Mouse (Mus musculus): Measurements from ENCODE around the gene Hormad1. TPM values are rescaled to one million over a fixed set of nuclear protein-coding genes. Genes with fewer than 3 reads are reported as not detected.
A peak's percentile ranks its signal among the peaks of the same experiment; 100 is the strongest.
"Not testable (repeated sequence)": the region's sequence is repeated elsewhere in the genome, so short reads cannot be mapped to it uniquely, and the experiment has no call there.

Hormad1 gene
- total RNA-seq, 2 experiments from 2014 or later = not detected

DNA sequence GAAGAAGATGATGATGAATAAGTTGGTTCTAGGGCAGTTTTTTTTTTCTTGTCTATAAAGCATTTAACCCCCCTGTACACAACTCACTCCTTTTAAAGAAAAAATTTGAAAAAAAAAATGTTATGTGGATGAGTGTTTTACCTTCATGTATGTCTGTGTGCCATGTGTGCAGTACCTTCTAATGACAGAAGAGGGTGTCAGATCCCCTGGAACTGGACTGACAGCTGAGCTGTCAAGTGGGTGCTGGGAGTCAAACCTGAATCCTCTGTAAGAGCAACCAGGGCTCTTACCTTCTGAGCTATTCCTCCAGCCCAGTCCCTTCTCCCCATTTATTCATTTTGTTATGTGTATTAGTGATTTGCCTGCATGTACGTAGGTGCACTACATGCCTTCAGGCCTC, 28.5 kb upstream of the Hormad1 start:
- no peak for TF ChIP-seq CTCF (IDR thresholded peaks at IDR 0.05)
- Histone ChIP-seq H3K27ac (no peak overlapping the region), H3K4me3 (no peak overlapping the region)
- no peak for DNase-seq
- intact Hi-C loops (cut with DNase I) = no loop called here

- no peak for TF ChIP-seq CTCF (IDR thresholded peaks at IDR 0.05)
- intact Hi-C loops (cut with DNase I) = no loop called here
- no peak for DNase-seq
- no peak overlapping the region for H3K27ac ChIP-seq
- H3K4me3 ChIP-seq = no peak overlapping the region
These were observed 26.1 kb upstream of the Hormad1 start for GRCm38 (mm10) chr3:95533364-95533763.

- no peak for DNase-seq
- Histone ChIP-seq H3K27ac (no peak overlapping the region), H3K4me3 (no peak overlapping the region)
- no peak for TF ChIP-seq CTCF (IDR thresholded peaks at IDR 0.05)
- intact Hi-C loops (cut with DNase I) = no loop called here
These were observed 24.6 kb upstream of the Hormad1 start for GRCm38 (mm10) chr3:95534927-95535326.

GRCm38 (mm10) chr3:95538936-95539335, 20.5 kb upstream of the Hormad1 start:
- no peak for DNase-seq
- TF ChIP-seq CTCF (IDR thresholded peaks at IDR 0.05) = no peak
- no peak overlapping the region for H3K4me3 ChIP-seq
- no peak overlapping the region for H3K27ac ChIP-seq
- intact Hi-C loops (cut with DNase I) = no loop called here

DNA sequence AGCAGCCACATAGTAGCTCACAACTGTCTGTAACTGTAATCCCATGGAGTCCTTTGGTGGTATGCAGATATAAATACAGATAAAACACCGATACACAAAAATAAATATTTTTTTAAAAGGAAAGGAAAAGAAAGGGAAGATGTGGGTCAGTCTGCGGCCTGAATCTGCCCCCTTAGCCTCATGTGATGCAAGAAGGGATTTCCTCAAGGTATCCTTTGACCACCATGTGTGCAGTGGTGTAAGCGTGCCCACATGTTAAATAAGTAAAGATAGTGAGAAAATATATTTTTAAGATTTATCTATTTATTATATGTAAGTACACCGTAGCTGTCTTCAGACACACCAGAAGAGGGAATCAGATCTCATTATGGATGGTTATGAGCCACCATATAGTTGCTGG, 19.6 kb upstream of the Hormad1 start:
- TF ChIP-seq CTCF (IDR thresholded peaks at IDR 0.05) = no peak
- DNase-seq = no peak
- H3K4me3 ChIP-seq = no peak overlapping the region
- intact Hi-C loops (cut with DNase I) = no loop called here
- no peak overlapping the region for H3K27ac ChIP-seq

GRCm38 (mm10) chr3:95541186-95541585, 18.3 kb upstream of the Hormad1 start:
- intact Hi-C loops (cut with DNase I); DNase-seq; H3K4me3 ChIP-seq; H3K27ac ChIP-seq: not testable (repeated sequence)

DNA sequence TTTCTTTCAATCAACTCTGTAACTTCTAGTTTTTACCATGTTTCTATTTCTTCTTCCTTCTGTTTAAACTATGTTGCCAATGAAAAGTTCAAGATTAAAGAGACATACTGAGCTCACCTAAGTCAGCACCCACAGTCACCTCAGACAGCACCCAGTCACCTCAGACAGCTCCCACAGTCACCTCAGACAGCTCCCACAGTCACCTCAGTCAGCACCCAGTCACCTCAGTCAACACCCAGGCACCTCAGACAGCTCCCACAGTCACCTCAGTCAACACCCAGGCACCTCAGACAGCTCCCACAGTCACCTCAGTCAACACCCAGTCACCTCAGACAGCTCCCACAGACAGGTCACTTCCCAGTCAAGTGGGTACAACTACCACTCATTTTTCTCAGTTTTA, 17.3 kb upstream of the Hormad1 start:
- Histone ChIP-seq H3K4me3 (no peak overlapping the region), H3K27ac (no peak overlapping the region)
- intact Hi-C loops (cut with DNase I) = no loop called here
- no peak for DNase-seq
- no peak for TF ChIP-seq CTCF (IDR thresholded peaks at IDR 0.05)

DNA sequence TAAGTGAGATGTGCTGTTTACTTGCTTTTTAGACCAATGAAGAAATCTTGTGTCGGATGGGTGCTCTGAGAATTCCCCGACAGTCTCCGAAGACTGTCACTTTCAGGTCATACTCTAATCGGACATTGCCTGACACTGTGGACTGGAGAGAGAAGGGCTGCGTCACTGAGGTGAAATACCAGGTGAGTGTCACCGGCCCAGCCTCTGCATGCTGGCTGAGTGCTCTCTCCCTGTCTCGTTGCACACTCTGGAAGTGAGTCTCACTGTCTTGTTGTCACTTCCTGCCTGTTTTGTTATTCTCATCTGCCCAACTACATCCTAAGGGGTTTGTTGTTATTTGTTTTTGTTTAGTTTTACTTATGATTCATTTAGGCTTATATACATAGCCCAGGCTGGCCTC, 16.5 kb upstream of the Hormad1 start:
- no peak for DNase-seq
- TF ChIP-seq CTCF (IDR thresholded peaks at IDR 0.05) = no peak
- no peak overlapping the region for H3K27ac ChIP-seq
- H3K4me3 ChIP-seq = no peak overlapping the region
- intact Hi-C loops (cut with DNase I) = no loop called here

- no peak for DNase-seq
- no peak overlapping the region for H3K4me3 ChIP-seq
- intact Hi-C loops (cut with DNase I) = no loop called here
- no peak overlapping the region for H3K27ac ChIP-seq
- TF ChIP-seq CTCF (IDR thresholded peaks at IDR 0.05) = no peak
These were observed 9.3 kb upstream of the Hormad1 start for GRCm38 (mm10) chr3:95550176-95550575.

DNA sequence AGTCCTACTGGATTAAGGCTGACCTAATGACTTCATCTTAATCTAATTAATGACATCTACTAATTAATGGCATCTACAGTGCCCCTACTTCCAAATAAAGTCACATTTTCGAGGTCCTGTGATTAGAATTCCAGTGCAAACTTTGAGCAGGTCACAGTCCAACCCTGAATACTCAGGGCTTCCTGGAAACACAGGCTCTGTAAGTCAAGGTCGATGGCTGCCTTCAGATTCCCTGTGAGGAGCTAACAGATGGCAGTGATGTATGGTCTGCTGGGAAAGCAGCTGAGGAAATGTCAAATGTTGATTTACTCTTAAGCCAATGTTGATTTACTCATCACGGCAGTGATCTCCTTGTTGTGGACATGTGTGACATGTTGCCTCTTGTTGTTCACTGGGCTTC, 5.5 kb upstream of the Hormad1 start:
- no peak for DNase-seq
- TF ChIP-seq CTCF (IDR thresholded peaks at IDR 0.05) = no peak
- Histone ChIP-seq H3K4me3 (no peak overlapping the region), H3K27ac (no peak overlapping the region)
- intact Hi-C loops (cut with DNase I) = no loop called here

DNA sequence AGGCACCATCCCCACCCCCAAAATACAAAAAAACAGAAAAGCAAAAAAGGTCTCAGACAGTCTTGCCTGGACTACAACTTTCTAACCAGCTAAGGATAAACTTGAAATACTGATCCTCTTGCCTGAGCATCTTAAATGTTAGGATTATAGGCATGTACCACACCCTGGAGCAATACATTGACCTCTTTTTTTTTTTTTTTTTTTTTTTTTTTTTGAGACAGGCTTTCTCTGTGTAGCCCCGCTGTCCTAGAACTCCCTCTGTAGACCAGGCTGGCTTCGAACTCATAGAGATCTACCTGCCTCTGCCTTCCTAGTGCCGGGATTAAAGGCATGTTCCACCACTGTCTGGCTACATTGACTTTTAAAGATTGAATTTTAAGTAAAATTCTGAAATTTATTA, 1.3 kb downstream of the Hormad1 start:
- H3K27ac ChIP-seq = no peak overlapping the region
- intact Hi-C loops (cut with DNase I) = no loop called here
- no peak for TF ChIP-seq CTCF (IDR thresholded peaks at IDR 0.05)
- no peak for DNase-seq
- H3K4me3 ChIP-seq = no peak overlapping the region

GRCm38 (mm10) chr3:95561826-95562225, 2.3 kb downstream of the Hormad1 start:
- no peak overlapping the region for H3K27ac ChIP-seq
- TF ChIP-seq CTCF (IDR thresholded peaks at IDR 0.05) = no peak
- intact Hi-C loops (cut with DNase I) = no loop called here
- no peak overlapping the region for H3K4me3 ChIP-seq
- DNase-seq = no peak

DNA sequence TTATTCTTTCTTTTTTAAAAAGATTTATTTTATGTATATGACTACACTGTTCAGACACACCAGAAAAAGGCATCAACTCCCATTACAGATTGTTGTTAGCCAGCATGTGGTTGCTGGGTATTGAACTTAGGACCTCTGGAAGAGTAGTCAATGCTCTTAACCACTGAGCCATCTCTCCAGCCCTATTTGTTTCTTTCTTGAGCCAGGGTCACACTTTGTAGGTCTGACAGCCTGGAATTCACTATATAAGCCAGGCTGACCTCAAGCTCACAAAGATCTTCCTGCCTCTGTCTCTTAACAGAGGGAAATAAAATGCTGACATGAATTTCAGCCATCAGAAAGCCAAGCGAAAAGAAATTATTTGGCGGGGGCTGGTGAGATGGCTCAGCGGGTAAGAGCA, 10.1 kb downstream of the Hormad1 start:
- DNase-seq = no peak
- Histone ChIP-seq H3K4me3 (no peak overlapping the region), H3K27ac (no peak overlapping the region)
- no peak for TF ChIP-seq CTCF (IDR thresholded peaks at IDR 0.05)
- intact Hi-C loops (cut with DNase I) = no loop called here

DNA sequence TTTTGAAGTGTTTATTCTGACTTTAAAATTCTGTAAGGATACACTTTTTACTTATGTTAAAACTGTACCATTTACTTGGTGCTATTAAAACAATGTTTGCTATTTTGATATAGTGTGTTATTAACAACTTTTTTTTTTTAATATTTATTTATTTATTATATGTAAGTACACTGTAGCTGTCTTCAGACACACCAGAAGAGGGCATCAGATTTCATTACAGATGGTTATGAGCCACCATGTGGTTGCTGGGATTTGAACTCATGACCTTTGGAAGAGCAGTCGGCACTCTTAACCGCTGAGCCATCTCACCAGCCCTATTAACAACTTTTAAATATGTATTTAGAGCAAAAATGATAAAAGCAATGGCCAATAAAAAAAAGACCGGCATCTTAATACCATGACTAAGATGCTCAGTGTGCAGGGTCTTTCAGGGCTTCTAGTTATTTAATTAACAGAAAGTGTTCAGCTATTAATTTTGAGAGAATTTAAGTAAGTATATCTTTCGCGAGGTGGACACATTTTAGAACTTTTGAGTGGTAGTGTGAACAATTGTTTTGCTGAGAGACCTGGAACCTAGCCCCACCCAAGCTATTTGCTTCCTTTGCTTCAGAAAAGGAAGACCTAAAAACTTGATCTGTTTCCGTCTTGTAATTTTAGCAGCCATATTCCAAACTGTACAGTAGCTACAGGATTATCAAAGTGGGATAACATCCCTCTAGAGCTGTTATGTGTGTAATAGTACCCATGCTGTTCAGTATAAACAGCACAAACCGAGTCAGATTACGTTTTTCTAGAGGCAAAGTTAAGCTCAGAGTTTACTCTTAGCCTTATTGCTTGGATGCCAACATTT, 28.5 kb downstream of the Hormad1 start:
- no peak for TF ChIP-seq CTCF (IDR thresholded peaks at IDR 0.05)
- Histone ChIP-seq H3K4me3 (peak overlapping the region; percentile 90), H3K27ac (peak overlapping the region; percentile 90)
- DNase-seq = no peak
- intact Hi-C loops (cut with DNase I) = no loop called here

Data from gastrocnemius, adult 2 months (tissue).